Mouse (Mus musculus) limb, embryonic 14.5 days (tissue): ENCODE measurements around the gene Anks1. TPM values are rescaled to one million over a fixed set of nuclear protein-coding genes. Genes with fewer than 3 reads are reported as not detected.

Source experiments
- ATAC-seq: fragments of 200-750 bp; cut with Nextera tagmentation; 2 replicates; pipeline ENCODE4 v1.8.0; 2017; ENCODE audit warnings: low read depth, moderate number of reproducible peaks, moderate TSS enrichment; ENCODE audit not compliant: low FRiP score
- DNase-seq: peaks from one replicate; pipeline ENCODE4 v3.0.0-alpha.2; 2015; ENCODE audit warnings: low spot score
- H3K27ac ChIP-seq: fragments of 300-500 bp; sonication (generic); replicated peaks from 2 replicates; pipeline ENCODE4 v1.5.1; 2014; ENCODE audit warnings: low read depth, mild to moderate bottlenecking, low read length, moderate library complexity, mixed read lengths
- H3K27me3 ChIP-seq: fragments of 300-500 bp; sonication (generic); 2 replicates; pipeline ENCODE4 v1.6.1; 2014; ENCODE audit warnings: low read length, mixed read lengths; ENCODE audit not compliant: control insufficient read depth, insufficient read depth
- H3K36me3 ChIP-seq: fragments of 300-500 bp; sonication (generic); 2 replicates; pipeline ENCODE4 v1.6.1; 2014; ENCODE audit warnings: mild to moderate bottlenecking, low read length, moderate library complexity, mixed read lengths; ENCODE audit not compliant: control insufficient read depth, insufficient read depth
- H3K4me1 ChIP-seq: fragments of 300-500 bp; sonication (generic); 2 replicates; pipeline ENCODE4 v1.6.1; 2014; ENCODE audit warnings: antibody characterized with exemption, low read length, mixed read lengths; ENCODE audit not compliant: control insufficient read depth, insufficient read depth
- H3K4me2 ChIP-seq: fragments of 300-500 bp; sonication (generic); replicated peaks from 2 replicates; pipeline ENCODE4 v1.6.1; 2014; ENCODE audit warnings: low read depth, mild to moderate bottlenecking, low read length, moderate library complexity; ENCODE audit not compliant: severe bottlenecking
- H3K4me3 ChIP-seq: fragments of 300-500 bp; sonication (generic); replicated peaks from 2 replicates; pipeline ENCODE4 v1.5.1; 2014; ENCODE audit warnings: low read length
- H3K9ac ChIP-seq: fragments of 300-500 bp; sonication (generic); 2 replicates; pipeline ENCODE4 v1.6.1; 2014; ENCODE audit warnings: mild to moderate bottlenecking, low read depth, low read length, moderate library complexity; ENCODE audit not compliant: severe bottlenecking
- H3K9me3 ChIP-seq: fragments of 300-500 bp; sonication (generic); 2 replicates; pipeline ENCODE4 v1.6.1; 2016; ENCODE audit warnings: low read length; ENCODE audit not compliant: control insufficient read depth
- POLR2A ChIP-seq: fragments of 200-500 bp; IDR thresholded peaks from 2 replicates; pipeline ENCODE4 v1.8.0; 2012; ENCODE audit warnings: inconsistent platforms, mild to moderate bottlenecking, moderate library complexity, borderline replicate concordance; ENCODE audit not compliant: insufficient read depth, insufficient read length; ENCODE audit errors: extremely low read depth
- WGBS: fragments of 180-500 bp; shearing (Covaris S2); extraction: QIAGEN DNeasy Blood & Tissue Kit; methylation state at CpG from one replicate; pipeline ENCODE4 v1.1.7; 2014; 5-methylcytosine and 5-hydroxymethylcytosine counted together
- polyA plus RNA-seq, 2 experiments: library from polyadenylated mRNA; depleted of rRNA in 1 of 2; stranded (reverse) in 1 of 2; unstranded in 1 of 2; fragments of >200 nt; fragmentation: Nextera tagmentation in 1 of 2; extraction: Ambion mirVana in 1 of 2; gene quantifications; 2 replicates each; pipeline versions ENCODE4 v1.2.1 to v1.2.3; 2012 to 2014

Gene Anks1
- polyA plus RNA-seq, 2 experiments: 14.6 to 40.6 TPM

DNA sequence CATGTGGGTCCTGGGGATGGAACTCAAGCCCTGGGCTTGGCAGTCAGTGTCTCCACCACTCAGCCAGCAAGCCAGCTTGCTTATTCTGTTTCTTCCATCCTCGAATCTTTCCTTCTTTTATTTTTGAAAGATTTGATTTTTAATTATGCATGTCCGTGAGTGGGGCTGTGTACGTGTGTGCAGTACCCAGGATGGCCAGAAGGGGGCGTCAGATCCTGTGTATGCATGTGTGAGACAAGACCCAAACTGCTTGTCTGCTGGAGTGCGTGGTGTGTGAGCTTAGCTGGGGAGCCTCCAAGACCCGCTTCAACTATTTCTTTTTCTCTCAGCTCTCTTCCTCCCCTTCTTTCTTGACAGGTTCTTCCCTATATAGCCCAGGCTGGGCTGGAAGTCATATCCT is 197.2 kb downstream of the Anks1 start:
- TF ChIP-seq POLR2A: no peak
- Histone ChIP-seq H3K9me3 (no peaks in the 10 kb centered on the region), H3K4me1 (peaks cover 19% of the 10 kb centered on the region), H3K36me3 (no peaks in the 10 kb centered on the region), H3K4me2 (no peak overlapping the region), H3K9ac (no peak overlapping the region), H3K27me3 (no peaks in the 10 kb centered on the region), H3K4me3 (no peak overlapping the region), H3K27ac (no peak overlapping the region)
- no peak for DNase-seq
- WGBS: 81% methylated on average over 6 of the region's 6 CpGs
- ATAC-seq: no peak

DNA sequence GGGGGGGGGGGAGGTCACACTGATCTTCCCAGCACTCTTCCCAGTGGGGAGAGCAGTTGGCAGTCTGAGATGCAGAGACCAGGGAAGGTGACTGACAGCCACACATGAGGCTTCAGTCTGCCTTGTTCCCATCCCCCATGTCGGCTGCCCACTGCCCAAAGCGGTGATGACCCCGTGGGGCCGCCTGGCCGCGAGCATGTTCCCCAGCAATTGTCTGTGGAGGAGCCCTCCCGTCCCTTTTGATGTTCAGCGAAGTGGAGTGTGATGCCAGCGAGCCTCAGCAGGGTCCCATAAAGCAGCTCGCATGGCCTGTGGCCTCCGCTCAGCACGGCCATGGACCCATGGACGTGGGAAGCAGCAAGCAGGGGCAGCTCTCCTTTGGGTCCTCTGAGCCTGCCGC is 198.2 kb downstream of the Anks1 start:
- Histone ChIP-seq H3K36me3 (no peaks in the 10 kb centered on the region), H3K9ac (no peak overlapping the region), H3K4me3 (no peak overlapping the region), H3K27ac (no peak overlapping the region), H3K4me1 (peaks cover 11% of the 10 kb centered on the region), H3K9me3 (no peaks in the 10 kb centered on the region), H3K27me3 (no peaks in the 10 kb centered on the region), H3K4me2 (no peak overlapping the region)
- DNase-seq: no peak
- peak; percentile 65 for ATAC-seq
- WGBS: 25% methylated on average over 14 of the region's 14 CpGs
- TF ChIP-seq POLR2A: no peak

DNA sequence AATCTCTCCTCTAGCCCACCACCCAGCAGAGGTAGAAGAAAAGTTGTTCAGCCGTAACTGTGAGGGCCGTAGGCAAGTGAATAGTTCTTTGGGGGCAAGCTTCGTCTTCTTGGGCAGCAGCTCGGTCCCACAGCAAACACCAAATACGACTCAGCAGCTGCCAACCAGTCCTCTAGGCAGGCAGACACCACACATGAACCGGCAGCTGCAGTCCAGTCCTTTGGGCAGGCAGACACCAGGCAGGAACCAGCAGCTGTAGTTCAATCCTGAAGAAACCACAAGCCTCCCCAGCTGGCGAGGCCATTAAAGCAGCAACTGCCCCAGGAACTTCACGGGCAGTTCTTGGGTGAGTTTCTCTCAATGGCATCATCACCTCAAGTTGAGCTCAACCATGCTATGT is 203.2 kb downstream of the Anks1 start:
- no peaks in the 10 kb centered on the region for H3K27me3 ChIP-seq
- no peaks in the 10 kb centered on the region for H3K9me3 ChIP-seq
- H3K4me2 ChIP-seq: no peak overlapping the region
- 87% methylated on average over 8 of the region's 8 CpGs for WGBS
- H3K27ac ChIP-seq: no peak overlapping the region
- no peak overlapping the region for H3K9ac ChIP-seq
- H3K4me1 ChIP-seq: peaks cover 5% of the 10 kb centered on the region; the same call in 1 of the 2 replicates
- no peak overlapping the region for H3K4me3 ChIP-seq
- DNase-seq (no peak), ATAC-seq (no peak)
- no peaks in the 10 kb centered on the region for H3K36me3 ChIP-seq
- TF ChIP-seq POLR2A: no peak

Other genes starting within 250 kb of the Anks1 start
- gene Spdef, start 180.4 kb upstream of the Anks1 start, polyA plus RNA-seq (2012; rRNA removed): 0.52 and 0.67 TPM in 2 replicates
- gene Spdef, start 180.4 kb upstream of the Anks1 start, polyA plus RNA-seq (2014; fragmentation: Nextera tagmentation; extraction: Ambion mirVana): 0.39 TPM in 1 of 2 replicates, not detected in the other
- 60.1 and 65.2 TPM in 2 replicates for gene D17Wsu92e, start 88.7 kb upstream of the Anks1 start, polyA plus RNA-seq (2012; rRNA removed)
- gene D17Wsu92e, start 88.7 kb upstream of the Anks1 start, polyA plus RNA-seq (2014; fragmentation: Nextera tagmentation; extraction: Ambion mirVana): 20.3 and 21.3 TPM in 2 replicates
- 228 and 238 TPM in 2 replicates for gene Snrpc, start 71.2 kb upstream of the Anks1 start, polyA plus RNA-seq (2012; rRNA removed)
- gene Snrpc, start 71.2 kb upstream of the Anks1 start, polyA plus RNA-seq (2014; fragmentation: Nextera tagmentation; extraction: Ambion mirVana): 286 and 308 TPM in 2 replicates
- 13.5 and 15.6 TPM in 2 replicates for gene Uhrf1bp1, start 52.9 kb upstream of the Anks1 start, polyA plus RNA-seq (2012; rRNA removed)
- 8.0 TPM in 2 replicates for gene Uhrf1bp1, start 52.9 kb upstream of the Anks1 start, polyA plus RNA-seq (2014; fragmentation: Nextera tagmentation; extraction: Ambion mirVana)
- 36.4 and 43.1 TPM in 2 replicates for gene Taf11, start 538 bp downstream of the Anks1 start, polyA plus RNA-seq (2012; rRNA removed)
- gene Taf11, start 538 bp downstream of the Anks1 start, polyA plus RNA-seq (2014; fragmentation: Nextera tagmentation; extraction: Ambion mirVana): 65.2 and 70.4 TPM in 2 replicates
- gene Tcp11, start 171.3 kb downstream of the Anks1 start, polyA plus RNA-seq (2012; rRNA removed): 2.8 and 3.6 TPM in 2 replicates
- 0.70 and 1.0 TPM in 2 replicates for gene Tcp11, start 171.3 kb downstream of the Anks1 start, polyA plus RNA-seq (2014; fragmentation: Nextera tagmentation; extraction: Ambion mirVana)
- 31.6 and 38.9 TPM in 2 replicates for gene Scube3, start 232.8 kb downstream of the Anks1 start, polyA plus RNA-seq (2012; rRNA removed)
- gene Scube3, start 232.8 kb downstream of the Anks1 start, polyA plus RNA-seq (2014; fragmentation: Nextera tagmentation; extraction: Ambion mirVana): 10.5 and 11.3 TPM in 2 replicates